Mouse (Mus musculus) CH12.LX (cell line): ENCODE results near the gene Irf8. TPM values are rescaled to one million over a fixed set of nuclear protein-coding genes. Genes with fewer than 3 reads are reported as not detected.

Experiments used
- DNase-seq: peaks from one replicate; pipeline ENCODE4 v3.0.0-alpha.2; 2013; ENCODE audit errors: extremely low read depth
- H3K27ac ChIP-seq: 2 replicates; pipeline ENCODE4 v1.5.1; 2012; ENCODE audit warnings: low read depth, mild to moderate bottlenecking, control low read depth, moderate library complexity; ENCODE audit not compliant: insufficient read depth
- H3K27me3 ChIP-seq: replicated peaks from 2 replicates; pipeline ENCODE3; 2012; ENCODE audit warnings: inconsistent platforms
- H3K36me3 ChIP-seq, 2 experiments: replicated peaks in 1 of 2; 2 replicates each; pipeline versions ENCODE3 to v1.6.1; 2012; ENCODE audit warnings: inconsistent platforms in 1 of 2, low read length in 1 of 2, mild to moderate bottlenecking in 1 of 2, mixed read lengths in 1 of 2, moderate library complexity in 1 of 2; ENCODE audit not compliant: control insufficient read depth in 1 of 2, insufficient read depth in 1 of 2
- H3K4me1 ChIP-seq, 2 experiments: 2 replicates each; pipeline ENCODE4 v1.6.1; 2012; ENCODE audit warnings: inconsistent platforms in 1 of 2, moderate library complexity in 1 of 2; ENCODE audit not compliant: insufficient read depth in 2 of 2, control insufficient read depth in 1 of 2
- H3K4me2 ChIP-seq: 2 replicates; pipeline ENCODE4 v1.6.1; 2012; ENCODE audit warnings: low read depth, mild to moderate bottlenecking, control low read depth; ENCODE audit not compliant: poor library complexity, insufficient read depth, severe bottlenecking
- H3K4me3 ChIP-seq, 3 experiments: fragments of 150-350 bp in 1 of 3; sonication (generic) in 1 of 3; replicated peaks in 1 of 3; 2 replicates each; pipeline versions ENCODE3 to v1.5.1; 2011 to 2012; ENCODE audit warnings: low read depth in 2 of 3, low read length in 2 of 3, mild to moderate bottlenecking in 2 of 3, moderate library complexity in 2 of 3, control low read depth in 1 of 3, improper control_type of control experiment in 1 of 3, inconsistent platforms in 1 of 3, mixed read lengths in 1 of 3; ENCODE audit not compliant: poor library complexity in 1 of 3
- H3K79me2 ChIP-seq: replicated peaks from 2 replicates; pipeline ENCODE4 v1.6.1; 2012; ENCODE audit warnings: mild to moderate bottlenecking, moderate library complexity; ENCODE audit not compliant: control insufficient read depth, poor library complexity, insufficient read depth, severe bottlenecking; ENCODE audit errors: extremely low read depth
- H3K9ac ChIP-seq: 2 replicates; pipeline ENCODE4 v1.6.1; 2012; ENCODE audit warnings: low read depth, mild to moderate bottlenecking, control low read depth, moderate library complexity; ENCODE audit not compliant: insufficient read depth
- H3K9me3 ChIP-seq: replicated peaks from 2 replicates; pipeline ENCODE3; 2012; ENCODE audit warnings: low read length, inconsistent platforms, mixed read lengths
- CHD1 ChIP-seq: IDR thresholded peaks from 2 replicates; pipeline ENCODE4 v1.6.1; 2012; ENCODE audit warnings: low read depth, low read length, improper control_type of control experiment, inconsistent platforms
- CTCF ChIP-seq, 2 experiments: IDR thresholded peaks in 1 of 2; conservative IDR thresholded peaks in 1 of 2; 2 replicates each; pipeline ENCODE4 v1.5.1; 2011 to 2012; ENCODE audit warnings: low read depth in 2 of 2, low read length in 2 of 2, improper control_type of control experiment in 1 of 2, inconsistent platforms in 1 of 2, mild to moderate bottlenecking in 1 of 2, moderate library complexity in 1 of 2
- ELF1 ChIP-seq: IDR thresholded peaks from 2 replicates; pipeline ENCODE4 v1.6.1; 2014; ENCODE audit warnings: low read depth, mild to moderate bottlenecking, inconsistent platforms, low read length, improper control_type of control experiment
- EP300 ChIP-seq: IDR thresholded peaks from 2 replicates; pipeline ENCODE4 v1.6.1; 2011; ENCODE audit warnings: low read length, improper control_type of control experiment
- IRF4 ChIP-seq: IDR thresholded peaks from 2 replicates; pipeline ENCODE4 v1.6.1; 2014; ENCODE audit warnings: low read depth, mild to moderate bottlenecking, inconsistent platforms, low read length, improper control_type of control experiment
- JUN ChIP-seq: IDR thresholded peaks from 2 replicates; pipeline ENCODE4 v1.6.1; 2011; ENCODE audit warnings: low read depth, mild to moderate bottlenecking, low read length, improper control_type of control experiment, moderate library complexity; ENCODE audit not compliant: insufficient read depth
- JUND ChIP-seq: conservative IDR thresholded peaks from 2 replicates; pipeline ENCODE4 v1.6.1; 2011; ENCODE audit warnings: low read depth, low read length, improper control_type of control experiment
- MAX ChIP-seq: IDR thresholded peaks from 2 replicates; pipeline ENCODE4 v1.6.1; 2011; ENCODE audit warnings: low read length, improper control_type of control experiment
- MAZ ChIP-seq: IDR thresholded peaks from 2 replicates; pipeline ENCODE4 v1.6.1; 2012; ENCODE audit warnings: low read depth, mild to moderate bottlenecking, inconsistent platforms, low read length, improper control_type of control experiment, moderate library complexity
- MYC ChIP-seq: IDR thresholded peaks from 2 replicates; pipeline ENCODE4 v1.6.1; 2011; ENCODE audit warnings: low read depth, mild to moderate bottlenecking, improper control_type of control experiment, low read length
- NRF1 ChIP-seq: IDR thresholded peaks from 2 replicates; pipeline ENCODE4 v1.6.1; 2014; ENCODE audit warnings: low read depth, mild to moderate bottlenecking, inconsistent platforms, low read length, improper control_type of control experiment, moderate library complexity
- RAD21 ChIP-seq: IDR thresholded peaks from 2 replicates; pipeline ENCODE4 v1.6.1; 2011; ENCODE audit warnings: low read depth, mild to moderate bottlenecking, low read length, improper control_type of control experiment, moderate library complexity
- RCOR1 ChIP-seq: conservative IDR thresholded peaks from 2 replicates; pipeline ENCODE4 v1.6.1; 2012; ENCODE audit warnings: low read depth, mild to moderate bottlenecking, inconsistent platforms, low read length, improper control_type of control experiment
- SIN3A ChIP-seq: IDR thresholded peaks from 2 replicates; pipeline ENCODE4 v1.6.1; 2012; ENCODE audit warnings: low read length, improper control_type of control experiment, inconsistent platforms
- SMC3 ChIP-seq: IDR thresholded peaks from 2 replicates; pipeline ENCODE4 v1.6.1; 2011; ENCODE audit warnings: low read depth, low read length, improper control_type of control experiment
- TBP ChIP-seq: conservative IDR thresholded peaks from 2 replicates; pipeline ENCODE4 v1.6.1; 2011; ENCODE audit warnings: low read depth, low read length, improper control_type of control experiment
- TCF12 ChIP-seq: IDR thresholded peaks from 2 replicates; pipeline ENCODE4 v1.6.1; 2014; ENCODE audit warnings: low read depth, mild to moderate bottlenecking, inconsistent platforms, low read length, improper control_type of control experiment
- UBTF ChIP-seq: IDR thresholded peaks from 2 replicates; pipeline ENCODE4 v1.6.1; 2012; ENCODE audit warnings: low read depth, mild to moderate bottlenecking, inconsistent platforms, low read length, improper control_type of control experiment, moderate library complexity
- USF2 ChIP-seq: conservative IDR thresholded peaks from 2 replicates; pipeline ENCODE4 v1.6.1; 2011; ENCODE audit warnings: low read depth, low read length, improper control_type of control experiment
- ZMIZ1 ChIP-seq: IDR thresholded peaks from 2 replicates; pipeline ENCODE4 v1.6.1; 2012; ENCODE audit warnings: low read depth, mild to moderate bottlenecking, inconsistent platforms, low read length, improper control_type of control experiment
- ZNF384 ChIP-seq: IDR thresholded peaks from 2 replicates; pipeline ENCODE4 v1.6.1; 2012; ENCODE audit warnings: low read depth, low read length, improper control_type of control experiment, inconsistent platforms
- dilution Hi-C: fragments of 300-500 bp; cut with MboI; formaldehyde crosslinking; loops from 2 replicates; pipeline ENCODE4 v1.14.3; 2020; ENCODE audit warnings: low sequenced_read_pairs; ENCODE audit not compliant: extremely low pct_unique_long_range_greater_than_20kb, extremely low pct_ligation_motif_present
- in situ Hi-C: fragments of 300-500 bp; cut with MboI; formaldehyde crosslinking; loops from 3 replicates; pipeline ENCODE4 v1.14.3; 2019; ENCODE audit warnings: low sequenced_read_pairs, low pct_ligation_motif_present, low pct_unique_long_range_greater_than_20kb, mixed read lengths
- polyA plus RNA-seq: library from polyadenylated mRNA; unstranded; fragments of >175 nt; gene quantifications from 2 replicates; pipeline ENCODE4 v1.2.1, GENCODE M21; 2012; ENCODE audit warnings: low read depth; ENCODE audit not compliant: insufficient read length
- total RNA-seq, 2 experiments: library from RNA; depleted of rRNA; stranded (reverse); fragments of 300-350 nt in 1 of 2; fragments of >200 nt in 1 of 2; gene quantifications; 2 replicates each; pipeline ENCODE4 v1.2.3; 2012 to 2014

Gene Irf8
- total and polyA plus RNA-seq, 3 experiments, result 13.3 to 34.3 (median 17.7) TPM

DNA sequence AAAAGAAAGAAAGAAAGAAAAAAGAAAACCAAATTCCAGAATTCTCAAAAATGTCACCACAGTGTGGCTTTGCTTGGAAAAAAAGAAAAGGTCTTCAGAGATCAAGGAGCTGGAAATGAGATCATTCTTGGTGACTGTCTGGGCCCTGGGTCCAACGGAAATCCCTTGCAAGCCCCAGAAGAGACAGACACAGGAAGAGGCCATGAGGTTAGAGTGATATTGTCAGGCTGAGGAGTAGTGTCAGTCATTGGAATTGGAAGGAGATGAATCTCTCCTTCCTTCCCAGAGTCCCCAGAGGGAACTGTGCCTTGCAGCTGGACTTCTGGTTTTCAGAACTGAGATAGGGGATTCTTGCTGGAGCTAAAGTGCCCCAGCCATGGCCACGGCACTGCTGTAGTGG is 36.6 kb upstream of the Irf8 start:
- Histone ChIP-seq H3K4me3 (no peak overlapping the region), H3K4me2 (no peak overlapping the region), H3K4me1 (peaks cover 12 to 50% of the 10 kb centered on the region in 2 experiments), H3K36me3 (no peaks in the 10 kb centered on the region), H3K9me3 (peaks cover 7% of the 10 kb centered on the region), H3K79me2 (no peaks in the 10 kb centered on the region), H3K27ac (no peak overlapping the region), H3K27me3 (peaks cover 30% of the 10 kb centered on the region), H3K9ac (no peak overlapping the region)
- DNase-seq, result no peak
- TF ChIP-seq JUN (no peak), ELF1 (no peak), MAZ (no peak), SIN3A (no peak), TCF12 (no peak), SMC3 (no peak), RAD21 (no peak), USF2 (no peak), JUND (no peak), MAX (no peak)
- dilution Hi-C loops (no loop called here), in situ Hi-C loops (no loop called here)

- dilution Hi-C loops, result no loop called here
These were observed 36.1 kb upstream of the Irf8 start for GRCm38 (mm10) chr8:120700053-120700452.

More at GRCm38 (mm10) chr8:120700053-120700452, 36.1 kb upstream of the Irf8 start:
- Histone ChIP-seq H3K9me3 (peaks cover 7% of the 10 kb centered on the region), H3K36me3 (no peaks in the 10 kb centered on the region), H3K4me3 (no peak overlapping the region), H3K9ac (no peak overlapping the region), H3K27me3 (peaks cover 31% of the 10 kb centered on the region), H3K27ac (no peak overlapping the region), H3K4me1 (peaks cover 12 to 51% of the 10 kb centered on the region in 2 experiments), H3K4me2 (no peak overlapping the region), H3K79me2 (no peaks in the 10 kb centered on the region)
- in situ Hi-C loops, result loop anchor here (5.0 kb wide), 1 partner anchor 37 kb away; the partner anchor contains the start of gene Irf8
- DNase-seq, result no peak
- TF ChIP-seq MYC, result no peak
- no peak for TF ChIP-seq CTCF (conservative IDR thresholded peaks at IDR 0.05 in 1 of 2, IDR thresholded peaks at IDR 0.05 in 1 of 2; ENCODE audit: low read depth in 2 of 2, low read length in 2 of 2)
- no peak for TF ChIP-seq ZMIZ1
- TF ChIP-seq JUND, result no peak
- TF ChIP-seq EP300, result no peak
- TF ChIP-seq RCOR1, result no peak
- TF ChIP-seq CHD1, result no peak
- no peak for TF ChIP-seq ZNF384
- no peak for TF ChIP-seq RAD21
- no peak for TF ChIP-seq TBP
- no peak for TF ChIP-seq NRF1
- no peak for TF ChIP-seq UBTF
- TF ChIP-seq IRF4, result no peak
